ENCODE assay signal across 24 mouse cellular contexts in the genomic region with DNA sequence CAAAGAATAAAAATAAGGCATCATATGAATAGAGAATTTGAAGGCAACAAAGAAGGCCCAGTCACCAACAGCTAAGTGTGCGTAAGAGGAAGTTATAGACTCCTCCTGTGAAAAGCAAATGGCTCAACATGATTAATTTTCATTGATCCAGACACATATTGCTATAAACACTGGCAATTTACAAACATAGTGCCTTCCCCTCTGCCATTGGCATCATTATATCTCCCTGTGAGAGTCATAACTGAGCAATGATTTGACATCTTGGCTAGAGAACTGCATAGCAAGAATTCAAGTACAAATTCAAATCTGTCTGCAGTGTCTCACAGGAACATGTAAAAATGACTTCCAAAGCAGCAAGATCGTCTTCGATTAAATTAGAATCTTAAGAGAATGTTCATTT.
"Had no signal": no experiment of that assay in that cellular context is flagged by ENCODE, and none has a peak within 500 bp of the region (broad histone marks: within the 10 kb centered on the region; RNA-seq: fewer than 3 reads in every experiment).

No protein-coding gene starts in this region.

- DNase-seq: kidney, adult 8-10 months; kidney, postnatal 10 days; kidney, postnatal 36 days; layer of hippocampus, postnatal 36 days; left cerebral cortex, postnatal 4 days; liver, postnatal 0 days; lung, embryonic 14.5 days; lung, postnatal 36 days; thymus, adult 2 months; thymus, postnatal 14 days; thymus, postnatal 4 days had no signal

- H3K9me3 ChIP-seq: kidney, embryonic 15.5 days; limb, embryonic 12.5 days; limb, embryonic 15.5 days; megakaryocyte, embryonic 14.5 days; midbrain, embryonic 10.5 days; midbrain, embryonic 13.5 days had no signal

- H3K27me3 ChIP-seq: kidney, embryonic 15.5 days; limb, embryonic 12.5 days; limb, embryonic 15.5 days; megakaryocyte, embryonic 14.5 days; midbrain, embryonic 13.5 days had no signal

- H3K4me1 ChIP-seq: kidney, embryonic 15.5 days; limb, embryonic 15.5 days; midbrain, embryonic 10.5 days; midbrain, embryonic 13.5 days had no signal

- H3K27ac ChIP-seq: kidney, embryonic 15.5 days; left cerebral cortex, adult 2 months; limb, embryonic 12.5 days; limb, embryonic 15.5 days; liver, embryonic 14.5 days; midbrain, embryonic 10.5 days; midbrain, embryonic 13.5 days; stomach, postnatal 0 days had no signal

- H3K4me2 ChIP-seq: kidney, embryonic 15.5 days; limb, embryonic 12.5 days; limb, embryonic 15.5 days; liver, embryonic 11.5 days; lung, embryonic 14.5 days; midbrain, embryonic 13.5 days had no signal

- H3K4me3 ChIP-seq: kidney, embryonic 15.5 days; left cerebral cortex, adult 2 months; limb, embryonic 12.5 days; limb, embryonic 15.5 days; megakaryocyte, embryonic 14.5 days; midbrain, embryonic 10.5 days; midbrain, embryonic 13.5 days; myocyte had no signal

- ATAC-seq: liver, postnatal 0 days; lung, postnatal 0 days; midbrain, embryonic 13.5 days; midbrain, embryonic 16.5 days had no signal

- H3K36me3 ChIP-seq: kidney, embryonic 15.5 days; limb, embryonic 12.5 days; limb, embryonic 15.5 days; midbrain, embryonic 10.5 days; midbrain, embryonic 13.5 days had no signal

- H3K9ac ChIP-seq: kidney, embryonic 15.5 days; limb, embryonic 12.5 days; limb, embryonic 15.5 days; liver, embryonic 14.5 days; liver, postnatal 0 days; lung, embryonic 14.5 days; midbrain, embryonic 13.5 days had no signal
